14 mouse cellular contexts compared by ENCODE assay signal in genomic region chr5:114024885-114025284, GRCm38 (mm10). TPM values are rescaled to one million over a fixed set of nuclear protein-coding genes. Genes with fewer than 3 reads are reported as not detected.
DNase-seq lines count a peak whose midpoint lies in the region; ATAC-seq and TF ChIP-seq lines count a peak whose summit lies in the region.
"Had no signal": no experiment of that assay in that cellular context is flagged by ENCODE, and none has a peak within 500 bp of the region (broad histone marks: within the 10 kb centered on the region; RNA-seq: fewer than 3 reads in every experiment).

No protein-coding gene starts in this region.

- WGBS in embryonic facial prominence, embryonic 12.5 days = 9% methylated on average over 10 of the region's 10 CpGs
- 7% methylated on average over 10 of the region's 10 CpGs for WGBS in hindbrain, postnatal 0 days
- whole genome bisulfite sequencing in neural tube, embryonic 14.5 days = 7% methylated on average over 10 of the region's 10 CpGs

- H3K9me3 ChIP-seq in embryonic facial prominence, embryonic 12.5 days = no peaks in the 10 kb centered on the region
- no peaks in the 10 kb centered on the region for H3K9me3 ChIP-seq in hindbrain, postnatal 0 days (ENCODE audit: low read length)
- H3K9me3 ChIP-seq in neural tube, embryonic 14.5 days (ENCODE audit: control insufficient read depth, low read length) = no peaks in the 10 kb centered on the region
- H3K9me3 ChIP-seq: embryonic facial prominence, embryonic 15.5 days had no signal

- no peak for TF ChIP-seq CTCF in hindbrain, postnatal 0 days (IDR thresholded peaks at IDR 0.05; ENCODE audit: low read depth)

- H3K4me3 ChIP-seq in embryonic facial prominence, embryonic 12.5 days = no peak overlapping the region
- no peak overlapping the region for H3K4me3 ChIP-seq in hindbrain, postnatal 0 days (ENCODE audit: low read length)
- no peak overlapping the region for H3K4me3 ChIP-seq in neural tube, embryonic 14.5 days (ENCODE audit: low read depth, low read length)
- H3K4me3 ChIP-seq: embryonic facial prominence, embryonic 15.5 days; megakaryocyte, embryonic 14.5 days had no signal

- H3K27me3 ChIP-seq in embryonic facial prominence, embryonic 12.5 days = no peaks in the 10 kb centered on the region
- no peaks in the 10 kb centered on the region for H3K27me3 ChIP-seq in hindbrain, postnatal 0 days (ENCODE audit: insufficient read depth, low read length)
- no peaks in the 10 kb centered on the region for H3K27me3 ChIP-seq in neural tube, embryonic 14.5 days (ENCODE audit: control insufficient read depth, insufficient read depth, low read length)
- H3K27me3 ChIP-seq: embryonic facial prominence, embryonic 15.5 days had no signal

- 0 out of 2 replicates have a peak overlapping the region, but pooled peaks have one; percentile 22 for H3K4me2 ChIP-seq in embryonic facial prominence, embryonic 12.5 days (replicated peaks)
- 0 out of 2 replicates have a peak overlapping the region, but pooled peaks have one; percentile 10 for H3K4me2 ChIP-seq in hindbrain, postnatal 0 days (ENCODE audit: low read depth, low read length)
- no peak overlapping the region for H3K4me2 ChIP-seq in neural tube, embryonic 14.5 days (ENCODE audit: low read depth, low read length)
- H3K4me2 ChIP-seq: embryonic facial prominence, embryonic 15.5 days had no signal

- H3K27ac ChIP-seq in embryonic facial prominence, embryonic 12.5 days = no peak overlapping the region
- no peak overlapping the region for H3K27ac ChIP-seq in hindbrain, postnatal 0 days
- H3K27ac ChIP-seq in neural tube, embryonic 14.5 days (ENCODE audit: low read depth, low read length) = no peak overlapping the region
- H3K27ac ChIP-seq: embryonic facial prominence, embryonic 15.5 days had no signal

- H3K36me3 ChIP-seq in embryonic facial prominence, embryonic 12.5 days = no peaks in the 10 kb centered on the region
- H3K36me3 ChIP-seq in hindbrain, postnatal 0 days (ENCODE audit: insufficient read depth, low read length) = no peaks in the 10 kb centered on the region
- H3K36me3 ChIP-seq in neural tube, embryonic 14.5 days (ENCODE audit: control insufficient read depth, insufficient read depth, low read length) = no peaks in the 10 kb centered on the region
- H3K36me3 ChIP-seq: embryonic facial prominence, embryonic 15.5 days had no signal

- ATAC-seq in embryonic facial prominence, embryonic 12.5 days (ENCODE audit: insufficient number of reproducible peaks, insufficient read depth, low FRiP score, low TSS enrichment) = no peak
- peak; percentile 42 for ATAC-seq in hindbrain, postnatal 0 days
- peak; percentile 64 for ATAC-seq in neural tube, embryonic 14.5 days (ENCODE audit: low read depth)
- no peak for ATAC-seq in inflammation-experienced regulatory T-cells, adult 6 months

- H3K9ac ChIP-seq in embryonic facial prominence, embryonic 12.5 days = no peak overlapping the region
- no peak overlapping the region for H3K9ac ChIP-seq in hindbrain, postnatal 0 days (replicated peaks; ENCODE audit: low read length)
- no peak overlapping the region for H3K9ac ChIP-seq in neural tube, embryonic 14.5 days (replicated peaks; ENCODE audit: low read depth, low read length)
- H3K9ac ChIP-seq: embryonic facial prominence, embryonic 15.5 days had no signal

- peak; percentile 25 to 45 for DNase-seq in kidney, postnatal 4 days
- DNase-seq in kidney, adult 9 months = no peak
- peak; percentile 16 for DNase-seq in hindbrain, postnatal 0 days (ENCODE audit: low spot score)
- DNase-seq in ovary, postnatal 14 days (ENCODE audit: low spot score) = no peak
- DNase-seq in ovary, postnatal 10 days (ENCODE audit: low spot score) = no peak
- DNase-seq: thymus, adult 18-20 months had no signal

- H3K4me1 ChIP-seq in embryonic facial prominence, embryonic 12.5 days = peaks cover 9% of the 10 kb centered on the region; the same call in 1 of the 2 replicates
- no peaks in the 10 kb centered on the region; the same call in 1 of the 2 replicates for H3K4me1 ChIP-seq in hindbrain, postnatal 0 days (ENCODE audit: insufficient read depth, low read length)
- no peaks in the 10 kb centered on the region for H3K4me1 ChIP-seq in neural tube, embryonic 14.5 days (ENCODE audit: control insufficient read depth, insufficient read depth, low read length)
- H3K4me1 ChIP-seq: embryonic facial prominence, embryonic 15.5 days had no signal

RNA-seq across cellular contexts. Expression of gene Dao, which starts 21.4 kb away (rescaled TPM):
- not detected in 2 replicates for polyA plus RNA-seq in embryonic facial prominence, embryonic 12.5 days (2016; fragmentation: Nextera tagmentation; extraction: Ambion mirVana)
- total RNA-seq in hindbrain, postnatal 0 days (2014; rRNA removed) = 0.84 TPM in 1 of 2 replicates, not detected in the other
- polyA plus RNA-seq in hindbrain, postnatal 0 days (2015; fragmentation: Nextera tagmentation; extraction: Ambion mirVana) = 0.14 TPM in 1 of 2 replicates, not detected in the other
- polyA plus RNA-seq in neural tube, embryonic 14.5 days (2014; fragmentation: Nextera tagmentation; extraction: Ambion mirVana) = not detected in 2 replicates
- not detected for polyA plus RNA-seq in inflammation-experienced regulatory T-cells, adult 6 months (2017; shearing (Covaris generic))
- total RNA-seq: adrenal gland, postnatal 36 days; left cerebral cortex, postnatal 14 days had no signal
- polyA plus RNA-seq: embryonic facial prominence, embryonic 15.5 days; heart, embryonic 16.5 days had no signal

RNA-seq across cellular contexts. Expression of gene Ssh1, which starts 31.2 kb away (rescaled TPM):
- polyA plus RNA-seq in embryonic facial prominence, embryonic 12.5 days (2016; fragmentation: Nextera tagmentation; extraction: Ambion mirVana) = 18.1 and 20.4 TPM in 2 replicates
- 12.4 and 14.5 TPM in 2 replicates for total RNA-seq in hindbrain, postnatal 0 days (2014; rRNA removed)
- polyA plus RNA-seq in hindbrain, postnatal 0 days (2015; fragmentation: Nextera tagmentation; extraction: Ambion mirVana) = 9.7 and 11.6 TPM in 2 replicates
- 19.2 and 20.9 TPM in 2 replicates for polyA plus RNA-seq in neural tube, embryonic 14.5 days (2014; fragmentation: Nextera tagmentation; extraction: Ambion mirVana)
- polyA plus RNA-seq in inflammation-experienced regulatory T-cells, adult 6 months (2017; shearing (Covaris generic)) = 10 to 100 TPM; 15.5 to 18.0 (median 16.9) TPM

RNA-seq across cellular contexts. Expression of gene Usp30, which starts 40.4 kb away (rescaled TPM):
- 16.3 and 17.1 TPM in 2 replicates for polyA plus RNA-seq in embryonic facial prominence, embryonic 12.5 days (2016; fragmentation: Nextera tagmentation; extraction: Ambion mirVana)
- 47.2 and 54.9 TPM in 2 replicates for total RNA-seq in hindbrain, postnatal 0 days (2014; rRNA removed)
- 17.6 and 18.0 TPM in 2 replicates for polyA plus RNA-seq in hindbrain, postnatal 0 days (2015; fragmentation: Nextera tagmentation; extraction: Ambion mirVana)
- 16.9 and 17.6 TPM in 2 replicates for polyA plus RNA-seq in neural tube, embryonic 14.5 days (2014; fragmentation: Nextera tagmentation; extraction: Ambion mirVana)
- 1 to 10 TPM; 2.1 to 3.5 (median 2.7) TPM for polyA plus RNA-seq in inflammation-experienced regulatory T-cells, adult 6 months (2017; shearing (Covaris generic))

Comparison
In these comparisons a context has a peak if more than half of its experiments do, and no peak if none do; other contexts are left out.
1. DNase-seq: peak in kidney, postnatal 4 days (2 of 2) and hindbrain, postnatal 0 days (single experiment); none in kidney, adult 9 months (single experiment), ovary, postnatal 14 days (single experiment) and ovary, postnatal 10 days (single experiment).
2. ATAC-seq: peak in hindbrain, postnatal 0 days (single experiment) and neural tube, embryonic 14.5 days (single experiment); none in embryonic facial prominence, embryonic 12.5 days (single experiment) and inflammation-experienced regulatory T-cells, adult 6 months (single experiment).